Mouse (Mus musculus) kidney, postnatal 0 days (tissue): ENCODE data around the gene Kirrel3. TPM values are rescaled to one million over a fixed set of nuclear protein-coding genes. Genes with fewer than 3 reads are reported as not detected.
A peak's percentile ranks its signal among the peaks of the same experiment; 100 is the strongest.

Experiments
- ATAC-seq: fragments of 200-750 bp; cut with Nextera tagmentation; replicated peaks from 2 replicates; pipeline ENCODE4 v1.8.0; 2017; ENCODE audit warnings: low read depth, moderate number of reproducible peaks, moderate TSS enrichment, moderate library complexity; ENCODE audit not compliant: low FRiP score
- DNase-seq: peaks from one replicate; pipeline ENCODE4 v3.0.0-alpha.2; 2016; ENCODE audit warnings: low spot score
- H3K27ac ChIP-seq: fragments of 300-500 bp; sonication (generic); 2 replicates; pipeline ENCODE4 v1.5.1; 2014; ENCODE audit warnings: mild to moderate bottlenecking
- H3K27me3 ChIP-seq: fragments of 300-500 bp; sonication (generic); 2 replicates; pipeline ENCODE4 v1.6.1; 2014; ENCODE audit warnings: low read length, mixed read lengths; ENCODE audit not compliant: insufficient read depth
- H3K36me3 ChIP-seq: fragments of 300-500 bp; sonication (generic); 2 replicates; pipeline ENCODE4 v1.6.1; 2014; ENCODE audit warnings: low read length, mixed read lengths; ENCODE audit not compliant: insufficient read depth
- H3K4me1 ChIP-seq: fragments of 300-500 bp; sonication (generic); replicated peaks from 2 replicates; pipeline ENCODE4 v1.6.1; 2014; ENCODE audit warnings: antibody characterized with exemption, low read length, mixed read lengths; ENCODE audit not compliant: insufficient read depth
- H3K4me2 ChIP-seq: fragments of 300-500 bp; sonication (generic); 2 replicates; pipeline ENCODE4 v1.6.1; 2014; ENCODE audit warnings: mild to moderate bottlenecking, low read length, moderate library complexity, mixed read lengths
- H3K4me3 ChIP-seq: fragments of 300-500 bp; sonication (generic); replicated peaks from 2 replicates; pipeline ENCODE4 v1.5.1; 2014; ENCODE audit warnings: low read depth, low read length
- H3K9ac ChIP-seq: fragments of 300-500 bp; sonication (generic); 2 replicates; pipeline ENCODE4 v1.6.1; 2014; ENCODE audit warnings: low read depth, low read length
- H3K9me3 ChIP-seq: fragments of 300-500 bp; sonication (generic); replicated peaks from 2 replicates; pipeline ENCODE4 v1.6.1; 2016; ENCODE audit warnings: low read length, inconsistent platforms, mixed read lengths
- CTCF ChIP-seq: IDR thresholded peaks from 2 replicates; pipeline ENCODE4 v1.5.1; 2016; ENCODE audit warnings: antibody characterized with exemption, low read depth, mild to moderate bottlenecking, moderate library complexity
- WGBS: fragments of 180-500 bp; shearing (Covaris S2); extraction: QIAGEN DNeasy Blood & Tissue Kit; methylation state at CpG from one replicate; pipeline ENCODE4 v1.1.7; 2014; 5-methylcytosine and 5-hydroxymethylcytosine counted together
- polyA plus RNA-seq: library from polyadenylated mRNA; unstranded; fragments of >200 nt; fragmentation: Nextera tagmentation; extraction: Ambion mirVana; gene quantifications from 2 replicates; pipeline ENCODE4 v1.2.1, GENCODE M21; 2015

Gene Kirrel3
- polyA plus RNA-seq, 1 experiment from 2014 or later, result 0.82 TPM

DNA sequence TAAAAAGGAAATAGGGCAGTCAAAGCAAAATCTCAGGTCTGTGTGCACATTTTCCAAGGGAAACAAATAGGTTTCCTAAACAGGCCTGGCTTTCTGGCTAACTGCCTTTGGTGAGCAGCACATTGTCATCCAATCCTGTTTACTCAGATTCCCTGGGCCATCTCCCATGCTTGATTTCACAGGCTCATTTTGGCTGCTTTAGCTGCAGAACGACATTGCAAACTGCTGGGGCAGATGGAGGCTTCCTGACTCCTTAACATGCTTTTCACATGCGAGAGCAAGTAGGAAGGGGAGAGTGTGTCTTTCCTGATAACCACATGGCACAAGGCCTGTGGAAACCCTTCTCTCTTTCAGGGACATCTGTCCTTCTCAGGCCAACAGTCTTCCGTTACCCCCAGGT is 274.8 kb downstream of the Kirrel3 start:
- ATAC-seq, result no peak
- no peak overlapping the region for H3K4me2 ChIP-seq
- H3K36me3 ChIP-seq, result no peaks in the 10 kb centered on the region
- TF ChIP-seq CTCF, result no peak
- H3K4me3 ChIP-seq, result no peak overlapping the region
- no peak overlapping the region for H3K9ac ChIP-seq
- WGBS, result 60% methylated on average over 3 of the region's 3 CpGs
- DNase-seq, result peak; percentile 19
- H3K27me3 ChIP-seq, result no peaks in the 10 kb centered on the region
- H3K4me1 ChIP-seq, result no peaks in the 10 kb centered on the region
- no peaks in the 10 kb centered on the region for H3K9me3 ChIP-seq
- H3K27ac ChIP-seq, result no peak overlapping the region

DNA sequence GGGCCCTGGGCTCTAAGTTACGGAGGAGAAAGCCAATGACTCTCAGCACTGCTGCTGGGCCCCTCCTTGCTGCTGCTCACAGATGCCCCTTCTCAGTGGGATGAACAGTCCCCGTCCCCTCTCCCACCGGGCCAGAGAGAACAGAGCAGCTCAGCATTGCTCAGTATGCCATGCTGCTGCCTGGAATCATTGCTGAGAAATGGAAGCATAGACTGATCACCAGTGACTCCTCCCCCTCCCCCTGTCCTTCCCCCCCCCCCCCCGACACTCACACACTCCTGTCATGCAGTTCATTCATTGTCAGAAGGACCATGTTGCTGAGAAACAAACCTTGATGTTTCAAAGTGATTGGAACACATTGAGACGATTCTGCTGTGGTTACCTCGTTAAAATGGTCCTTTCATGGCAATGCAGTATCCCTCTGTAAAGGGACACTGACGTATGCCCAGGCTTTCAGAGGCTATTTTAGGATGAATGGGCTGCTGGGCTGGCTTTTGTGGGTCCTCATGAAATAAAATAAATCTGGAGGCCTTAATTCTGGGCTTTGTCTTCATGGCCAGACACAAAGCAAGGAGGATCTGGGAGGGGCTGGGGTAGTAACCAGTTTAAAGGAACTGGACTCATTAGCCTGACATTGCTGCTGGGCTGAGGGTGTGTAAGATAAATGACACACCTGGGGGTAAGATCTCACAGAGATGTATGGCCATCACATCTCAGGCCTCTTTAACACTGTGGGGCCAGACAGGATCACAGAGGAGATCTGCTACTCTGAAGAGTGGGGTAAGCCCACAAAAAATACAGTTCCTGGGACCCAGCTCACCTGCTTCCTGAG is 281.3 kb downstream of the Kirrel3 start:
- no peaks in the 10 kb centered on the region for H3K36me3 ChIP-seq
- H3K27me3 ChIP-seq, result no peaks in the 10 kb centered on the region
- H3K4me3 ChIP-seq, result no peak overlapping the region
- H3K9ac ChIP-seq, result no peak overlapping the region
- H3K27ac ChIP-seq, result no peak overlapping the region
- no peak for TF ChIP-seq CTCF
- no peak overlapping the region for H3K4me2 ChIP-seq
- WGBS, result 57% methylated on average over 7 of the region's 7 CpGs
- no peak for DNase-seq
- no peaks in the 10 kb centered on the region for H3K4me1 ChIP-seq
- H3K9me3 ChIP-seq, result no peaks in the 10 kb centered on the region
- no peak for ATAC-seq

DNA sequence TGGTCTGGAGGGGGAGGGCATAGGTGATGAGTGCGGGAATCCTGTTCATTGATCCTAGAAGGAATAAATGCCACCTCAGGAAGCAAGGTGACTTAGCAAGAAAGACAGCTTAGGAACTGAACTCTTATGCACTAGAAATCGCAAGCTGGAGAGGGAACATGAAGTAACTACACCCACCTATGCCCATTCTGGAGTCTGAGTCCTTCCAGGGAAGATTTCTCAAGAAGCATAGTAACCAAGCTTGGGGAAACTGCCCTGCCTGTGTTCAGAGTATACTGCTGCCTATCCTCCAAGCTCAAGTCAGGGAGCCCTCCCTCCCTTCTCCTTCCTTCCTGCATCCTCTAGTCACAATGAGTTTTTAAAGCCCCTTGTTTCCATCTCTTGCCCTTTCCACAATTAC is 283.3 kb downstream of the Kirrel3 start:
- no peaks in the 10 kb centered on the region for H3K4me1 ChIP-seq
- DNase-seq (no peak), ATAC-seq (no peak)
- H3K4me2 ChIP-seq, result no peak overlapping the region
- no peak overlapping the region for H3K9ac ChIP-seq
- no peaks in the 10 kb centered on the region for H3K27me3 ChIP-seq
- no peak overlapping the region for H3K27ac ChIP-seq
- H3K4me3 ChIP-seq, result no peak overlapping the region
- no peaks in the 10 kb centered on the region for H3K9me3 ChIP-seq
- no peaks in the 10 kb centered on the region for H3K36me3 ChIP-seq
- WGBS, result 90% methylated on average over 2 of the region's 2 CpGs
- TF ChIP-seq CTCF, result no peak

DNA sequence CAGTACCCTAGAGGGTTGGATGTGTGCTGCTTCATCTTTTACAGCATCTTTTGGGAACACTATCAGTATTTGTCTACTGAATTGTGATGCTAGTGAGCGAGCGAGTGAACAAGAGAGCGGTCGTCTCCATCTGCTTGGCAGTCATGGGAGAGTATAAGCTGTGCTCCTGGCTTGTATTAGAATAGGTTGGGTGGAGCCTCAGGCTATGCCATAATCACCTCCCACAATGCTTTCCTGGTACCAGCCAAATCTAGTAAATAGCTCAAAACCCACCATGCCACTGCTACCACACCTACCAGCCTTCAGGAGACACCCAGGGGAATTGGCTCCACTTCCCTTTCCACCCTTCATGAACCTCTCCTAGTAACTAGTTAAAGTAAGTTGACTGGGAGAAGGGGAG is 285.3 kb downstream of the Kirrel3 start:
- Histone ChIP-seq H3K27ac (no peak overlapping the region), H3K27me3 (no peaks in the 10 kb centered on the region), H3K4me3 (no peak overlapping the region), H3K9me3 (no peaks in the 10 kb centered on the region), H3K4me1 (no peaks in the 10 kb centered on the region), H3K36me3 (no peaks in the 10 kb centered on the region), H3K4me2 (no peak overlapping the region), H3K9ac (no peak overlapping the region)
- no peak for ATAC-seq
- WGBS, result 95% methylated on average over 4 of the region's 4 CpGs
- no peak for DNase-seq
- no peak for TF ChIP-seq CTCF

DNA sequence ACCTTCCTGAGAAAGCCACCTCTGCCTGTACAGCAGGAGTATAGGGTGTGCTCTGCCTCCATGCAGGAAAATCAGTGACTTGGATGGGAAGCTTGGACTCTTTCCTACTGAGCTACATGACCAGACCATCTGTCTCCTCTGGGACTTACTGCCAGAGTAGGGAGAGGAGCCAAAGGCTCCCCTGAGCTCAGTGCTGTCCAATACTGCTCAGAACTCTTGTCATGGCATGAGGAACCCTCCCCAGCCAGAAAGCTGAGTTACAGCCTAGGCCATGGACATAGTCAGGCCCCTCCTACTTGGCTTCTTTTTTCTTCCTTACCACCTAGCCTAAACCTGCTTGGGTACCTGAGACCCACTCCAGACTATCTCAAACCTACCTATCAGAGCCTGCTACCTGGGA is 285.7 kb downstream of the Kirrel3 start:
- Histone ChIP-seq H3K4me2 (no peak overlapping the region), H3K9ac (no peak overlapping the region), H3K27ac (no peak overlapping the region), H3K36me3 (no peaks in the 10 kb centered on the region), H3K9me3 (no peaks in the 10 kb centered on the region), H3K4me3 (no peak overlapping the region), H3K4me1 (no peaks in the 10 kb centered on the region), H3K27me3 (no peaks in the 10 kb centered on the region)
- TF ChIP-seq CTCF, result no peak
- DNase-seq, result no peak
- ATAC-seq, result no peak

DNA sequence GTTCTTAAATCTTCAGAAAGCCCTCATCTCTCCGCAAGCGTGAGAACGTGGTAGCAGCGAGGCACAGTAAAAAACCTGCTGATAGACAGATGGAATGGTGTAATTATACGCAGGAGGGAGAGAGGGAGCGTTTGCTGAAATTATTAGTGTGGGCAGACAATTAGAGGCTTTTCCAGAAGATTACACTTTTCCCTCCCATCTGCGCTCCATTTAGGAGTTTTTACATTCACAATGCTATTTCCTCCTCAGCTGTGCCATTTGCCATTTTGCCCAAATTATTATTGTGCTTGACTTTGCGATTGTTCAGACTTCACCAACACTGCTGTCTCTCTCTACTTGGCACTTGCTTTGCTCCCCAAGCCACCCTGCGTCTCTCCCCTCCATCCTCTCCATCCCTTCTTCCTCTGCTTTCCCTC is 286.3 kb downstream of the Kirrel3 start:
- no peaks in the 10 kb centered on the region for H3K9me3 ChIP-seq
- H3K27ac ChIP-seq, result no peak overlapping the region
- no peak overlapping the region for H3K4me2 ChIP-seq
- no peak for TF ChIP-seq CTCF
- H3K36me3 ChIP-seq, result no peaks in the 10 kb centered on the region
- no peak overlapping the region for H3K4me3 ChIP-seq
- 78% methylated on average over 9 of the region's 9 CpGs for WGBS
- DNase-seq (no peak), ATAC-seq (no peak)
- no peaks in the 10 kb centered on the region for H3K27me3 ChIP-seq
- no peaks in the 10 kb centered on the region for H3K4me1 ChIP-seq
- H3K9ac ChIP-seq, result no peak overlapping the region

DNA sequence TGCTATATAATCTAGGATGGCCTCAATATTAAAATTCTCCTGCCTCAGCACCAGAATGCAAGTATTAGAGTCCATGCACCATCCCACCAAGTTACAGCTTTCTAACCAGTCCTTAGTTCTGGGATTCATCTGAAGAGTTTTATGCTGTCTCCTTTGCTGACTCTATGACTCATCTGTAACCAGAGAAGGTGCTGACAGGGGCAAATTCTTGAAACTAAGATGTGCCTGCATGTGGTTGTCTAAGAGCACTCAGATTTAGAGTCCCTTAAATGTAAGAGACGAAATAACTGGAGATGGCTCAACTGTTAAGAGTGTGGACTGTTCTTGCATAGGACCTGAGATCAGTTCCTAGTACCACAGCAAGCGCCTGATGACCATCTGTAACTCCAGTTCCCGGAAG is 295.7 kb downstream of the Kirrel3 start:
- H3K4me1 ChIP-seq, result no peaks in the 10 kb centered on the region
- H3K27ac ChIP-seq, result no peak overlapping the region
- no peak for TF ChIP-seq CTCF
- H3K4me2 ChIP-seq, result no peak overlapping the region
- DNase-seq (no peak), ATAC-seq (no peak)
- 79% methylated on average over 3 of the region's 3 CpGs for WGBS
- no peak overlapping the region for H3K9ac ChIP-seq
- no peaks in the 10 kb centered on the region for H3K9me3 ChIP-seq
- H3K4me3 ChIP-seq, result no peak overlapping the region
- H3K27me3 ChIP-seq, result no peaks in the 10 kb centered on the region
- no peaks in the 10 kb centered on the region for H3K36me3 ChIP-seq
